Mouse (Mus musculus) naive thymus-derived CD4-positive, alpha-beta T cell, adult 2 months (primary cell): Measurements from ENCODE around the gene Gp1ba.

ENCODE experiments used
- DNase-seq: peaks from one replicate; pipeline ENCODE4 v3.0.0-alpha.2; 2011; ENCODE audit warnings: low read depth

The Gp1ba gene

DNA sequence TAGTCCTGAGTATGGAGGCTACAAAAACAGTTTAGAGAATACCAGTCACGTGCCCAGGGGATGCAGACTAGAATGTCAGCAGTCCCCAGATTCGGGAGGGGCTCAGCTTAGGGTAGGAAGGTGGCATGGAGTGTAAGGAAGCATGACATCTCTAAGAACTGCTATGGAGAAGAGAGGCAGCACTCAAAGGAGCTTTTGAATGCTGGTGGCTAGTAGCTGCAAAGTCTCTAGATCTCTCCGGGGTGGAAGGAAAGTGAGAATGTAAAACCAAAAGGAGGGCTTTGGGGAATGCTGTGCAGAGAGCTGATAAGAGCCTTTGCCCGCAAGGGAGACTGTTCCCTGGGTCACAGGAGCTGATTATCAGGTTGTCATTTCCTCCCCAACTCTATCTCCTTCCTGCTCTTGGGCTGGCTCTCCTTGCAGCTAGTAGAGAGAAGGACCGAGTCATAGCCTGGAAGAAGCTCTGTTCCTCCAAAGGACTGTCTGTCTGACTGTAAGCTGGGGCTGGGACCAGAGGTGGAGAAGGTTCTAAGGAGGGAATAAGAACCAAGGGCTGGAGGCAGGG lies at the start of gene Gp1ba:
Gp1ba (plus strand) TSS at position 409 of the 565 bp plus-strand sequence.
- DNase-seq, result no peak

DNA sequence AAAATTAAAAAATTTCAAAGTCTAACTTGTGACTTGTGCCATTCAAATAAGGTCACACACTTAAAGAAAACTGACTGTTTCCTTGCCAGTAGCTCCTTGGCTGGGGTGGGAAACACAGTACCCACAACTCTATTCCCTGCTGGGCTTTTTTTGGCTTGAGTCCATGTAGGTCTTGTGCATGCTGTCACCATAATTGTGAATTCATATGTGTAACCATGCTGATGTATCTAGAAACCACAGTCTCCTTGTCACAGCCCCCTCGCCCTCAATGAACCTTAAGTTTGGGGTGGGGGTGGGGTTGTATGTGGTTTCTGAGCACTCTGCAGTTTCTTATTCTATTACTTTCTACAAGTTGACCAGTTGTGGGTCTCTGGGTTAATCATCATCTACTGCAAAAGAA lies 47.2 kb upstream of the Gp1ba start:
- no peak for DNase-seq

DNA sequence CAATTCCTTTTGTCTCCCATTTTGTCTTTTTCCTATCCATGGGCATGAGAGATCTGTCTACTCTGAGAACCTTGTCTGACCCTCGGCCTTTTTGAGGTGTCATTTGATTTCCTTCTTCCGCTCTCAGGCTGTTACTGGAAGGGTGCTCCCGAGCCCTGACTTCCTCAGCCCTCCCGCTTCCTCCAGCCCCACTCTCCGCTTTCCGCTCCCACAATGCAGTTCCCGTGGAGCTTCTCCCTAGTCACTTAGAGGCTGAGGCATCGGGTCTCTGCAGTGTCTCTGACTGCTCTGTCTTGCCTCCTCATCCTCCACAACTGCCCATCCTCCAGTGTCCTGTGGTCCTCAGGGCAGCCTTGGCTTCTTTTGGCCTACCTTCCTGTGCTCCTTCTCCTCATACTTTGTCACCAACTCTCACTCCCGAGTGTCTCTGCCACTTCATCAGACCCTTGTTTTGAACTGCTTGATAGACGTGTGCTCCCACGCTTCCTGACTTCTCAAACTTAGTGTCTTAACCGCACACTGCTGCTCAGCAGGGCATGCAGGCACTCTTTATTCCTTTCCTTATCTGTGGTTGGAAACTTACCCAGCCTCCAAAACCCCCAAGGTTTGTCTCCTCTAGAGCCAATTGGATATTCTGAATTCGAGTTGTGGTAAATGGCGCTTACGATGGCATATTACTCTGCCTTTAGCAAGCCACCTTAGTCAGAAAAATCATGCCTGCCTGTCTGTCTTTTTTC lies 44.5 kb upstream of the Gp1ba start:
- peak; percentile 65 for DNase-seq

DNA sequence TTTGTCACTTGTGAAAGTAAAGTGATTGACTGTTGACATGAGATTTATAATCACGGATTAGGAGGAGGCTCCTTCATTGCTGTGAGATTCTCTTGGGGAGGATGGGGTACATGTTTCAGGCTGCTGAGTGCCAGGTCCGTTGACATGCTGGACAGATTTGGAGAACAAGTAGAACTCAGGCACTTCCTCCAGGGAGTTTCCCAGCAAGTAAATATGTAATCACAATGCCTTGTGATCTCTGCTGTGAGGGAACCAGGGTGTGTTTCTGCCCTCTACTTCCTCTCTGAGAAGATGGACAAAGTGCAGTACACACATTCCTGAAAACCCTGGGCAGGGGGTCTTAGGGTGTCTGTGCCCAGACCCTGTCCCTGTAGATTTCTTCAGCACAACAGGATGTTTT lies 43.3 kb upstream of the Gp1ba start:
- DNase-seq, result peak; percentile 47

GRCm38 (mm10) chr11:70596094-70596493 lies 42.8 kb upstream of the Gp1ba start:
- no peak for DNase-seq

- DNase-seq, result peak; percentile 62
Observed at GRCm38 (mm10) chr11:70597301-70597700, 41.6 kb upstream of the Gp1ba start.

DNA sequence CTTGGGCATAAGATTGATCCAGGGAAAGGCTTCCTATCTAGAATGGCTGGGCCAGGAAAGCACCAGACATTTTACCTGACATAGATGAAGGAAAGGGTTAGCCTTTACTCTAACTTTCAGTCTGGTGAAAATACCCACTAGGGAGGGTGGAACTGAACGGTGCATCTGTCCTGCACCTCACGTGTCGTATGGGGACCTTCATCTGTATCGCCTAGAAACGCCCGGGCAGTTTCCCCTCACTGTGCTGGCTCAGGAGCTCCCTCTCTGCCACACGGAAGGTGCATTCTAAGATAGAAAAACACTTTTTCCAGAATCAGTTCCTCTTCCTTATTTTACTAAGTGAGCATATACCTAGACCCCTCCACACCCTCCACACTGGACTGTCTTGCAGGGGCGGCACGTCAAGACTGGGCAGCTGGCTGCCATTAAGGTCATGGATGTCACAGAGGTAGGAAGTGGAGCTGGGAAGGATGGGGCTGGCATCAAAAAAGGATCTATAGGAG lies 40.4 kb upstream of the Gp1ba start:
- DNase-seq, result no peak

- peak; percentile 90 for DNase-seq
Observed at GRCm38 (mm10) chr11:70605024-70605566, 33.8 kb upstream of the Gp1ba start.

DNA sequence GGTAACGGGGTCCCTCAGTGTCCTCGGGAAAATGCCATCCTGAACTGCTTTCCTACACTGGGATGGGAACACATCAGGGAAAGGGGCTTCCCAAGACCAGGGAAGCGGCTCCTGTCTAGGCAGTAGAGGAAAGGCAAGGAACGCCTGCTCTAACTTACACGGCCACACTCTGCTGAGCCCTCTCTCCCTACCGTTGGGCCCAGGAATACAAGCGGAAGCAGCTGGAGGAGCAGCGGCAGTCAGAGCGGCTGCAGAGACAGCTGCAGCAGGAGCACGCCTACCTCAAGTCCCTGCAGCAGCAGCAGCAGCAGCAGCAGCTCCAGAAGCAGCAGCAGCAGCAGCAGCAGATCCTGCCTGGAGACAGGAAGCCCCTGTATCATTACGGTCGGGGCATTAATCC lies 32.2 kb upstream of the Gp1ba start:
- DNase-seq, result no peak

GRCm38 (mm10) chr11:70607611-70608010 lies 31.3 kb upstream of the Gp1ba start:
- no peak for DNase-seq

- DNase-seq, result peak; percentile 51
Observed at GRCm38 (mm10) chr11:70608381-70609066, 30.4 kb upstream of the Gp1ba start.

DNA sequence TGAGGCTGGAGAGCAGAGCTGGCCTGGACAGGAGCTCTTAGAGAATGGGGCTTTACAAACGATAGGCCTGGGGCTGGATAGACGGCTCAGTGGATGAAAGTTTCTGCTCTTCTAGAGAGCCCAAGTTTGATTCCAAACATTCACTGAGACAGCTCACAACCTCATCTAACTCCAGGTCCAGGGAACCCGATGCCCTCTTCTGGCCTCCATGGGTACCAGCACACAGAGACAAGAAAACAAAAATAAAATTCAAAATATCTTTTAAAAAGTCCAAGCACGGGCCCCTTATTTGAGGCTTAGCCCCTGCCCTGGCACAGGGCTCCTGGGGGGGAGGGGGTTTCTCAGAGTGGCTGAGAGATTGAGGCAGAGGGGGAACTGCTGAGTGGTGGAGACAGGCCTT lies 28.2 kb upstream of the Gp1ba start:
- DNase-seq, result no peak

- DNase-seq, result no peak
Observed at GRCm38 (mm10) chr11:70612505-70612904, 26.4 kb upstream of the Gp1ba start.

- peak; percentile 89 for DNase-seq
Observed at GRCm38 (mm10) chr11:70615074-70615473, 23.8 kb upstream of the Gp1ba start.

DNA sequence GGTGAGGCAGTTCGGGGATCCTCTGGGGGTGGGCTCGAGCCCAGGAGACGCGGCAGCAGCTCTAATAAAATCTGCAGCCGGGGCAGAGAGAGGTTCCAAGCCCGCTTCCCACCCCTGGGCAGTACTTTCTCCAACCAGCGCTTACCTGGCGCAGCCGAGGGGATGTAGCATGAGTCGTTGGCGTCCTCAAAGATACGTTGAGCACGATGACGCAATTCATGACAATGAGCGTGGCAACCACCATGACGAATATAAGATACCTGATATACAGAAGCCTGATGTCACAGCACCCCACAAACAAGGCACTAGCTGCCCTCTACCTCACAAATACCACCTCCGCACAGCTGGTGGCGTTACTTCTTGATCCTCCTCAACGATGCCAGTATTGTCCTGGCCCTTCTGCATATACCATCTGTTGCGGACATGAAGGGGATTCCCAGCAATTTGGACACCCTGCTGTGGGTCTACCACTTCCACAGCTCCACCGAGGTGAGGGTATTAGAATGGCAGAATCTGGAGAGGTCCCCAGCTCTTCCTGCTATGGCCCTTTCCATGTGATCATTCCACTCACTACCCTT lies 23.3 kb upstream of the Gp1ba start, which contains the start of gene 4930544D05Rik:
4930544D05Rik (plus strand) TSS at position 333 of the 578 bp plus-strand sequence.
- DNase-seq, result peak; percentile 84

- DNase-seq, result no peak
Observed at GRCm38 (mm10) chr11:70619101-70619500, 19.8 kb upstream of the Gp1ba start, which contains the start of gene Chrne. TSS of gene Chrne (minus strand) at chr11:70619216.

- no peak for DNase-seq
Observed at GRCm38 (mm10) chr11:70621972-70622814, 16.7 kb upstream of the Gp1ba start.

GRCm38 (mm10) chr11:70623053-70623742 lies 15.7 kb upstream of the Gp1ba start:
- no peak for DNase-seq

- peak; percentile 75 for DNase-seq
Observed at GRCm38 (mm10) chr11:70625473-70625872, 13.4 kb upstream of the Gp1ba start.

GRCm38 (mm10) chr11:70626877-70627276 lies 12.0 kb upstream of the Gp1ba start:
- DNase-seq, result no peak

GRCm38 (mm10) chr11:70628431-70628830 lies 10.5 kb upstream of the Gp1ba start:
- DNase-seq, result no peak
